Mouse (Mus musculus) forebrain, embryonic 13.5 days (tissue): ENCODE results near the gene Rars. TPM values are rescaled to one million over a fixed set of nuclear protein-coding genes. Genes with fewer than 3 reads are reported as not detected.

Experiments used
- ATAC-seq: fragments of 200-750 bp; cut with Nextera tagmentation; 2 replicates; pipeline ENCODE4 v1.8.0; 2017
- H3K27ac ChIP-seq: fragments of 300-500 bp; sonication (generic); 2 replicates; pipeline ENCODE4 v1.5.1; 2015; ENCODE audit warnings: inconsistent platforms, mild to moderate bottlenecking, moderate library complexity
- H3K27me3 ChIP-seq: fragments of 300-500 bp; sonication (generic); 2 replicates; pipeline ENCODE4 v1.6.1; 2015; ENCODE audit warnings: mild to moderate bottlenecking, inconsistent platforms
- H3K36me3 ChIP-seq: fragments of 300-500 bp; sonication (generic); 2 replicates; pipeline ENCODE4 v1.6.1; 2015; ENCODE audit warnings: mild to moderate bottlenecking, inconsistent platforms; ENCODE audit not compliant: poor library complexity, severe bottlenecking
- H3K4me1 ChIP-seq: fragments of 300-500 bp; sonication (generic); 2 replicates; pipeline ENCODE4 v1.6.1; 2015; ENCODE audit warnings: inconsistent platforms
- H3K4me2 ChIP-seq: fragments of 300-500 bp; sonication (generic); 2 replicates; pipeline ENCODE4 v1.6.1; 2015; ENCODE audit warnings: inconsistent platforms, mild to moderate bottlenecking, moderate library complexity
- H3K4me3 ChIP-seq: fragments of 300-500 bp; sonication (generic); 2 replicates; pipeline ENCODE4 v1.5.1; 2015; ENCODE audit warnings: mild to moderate bottlenecking, inconsistent platforms
- H3K9ac ChIP-seq: fragments of 300-500 bp; sonication (generic); 2 replicates; pipeline ENCODE4 v1.6.1; 2015; ENCODE audit warnings: mild to moderate bottlenecking, inconsistent platforms
- H3K9me3 ChIP-seq: fragments of 300-500 bp; sonication (generic); replicated peaks from 2 replicates; pipeline ENCODE4 v1.6.1; 2016; ENCODE audit warnings: inconsistent platforms
- WGBS: fragments of 180-500 bp; shearing (Covaris S2); methylation state at CpG from one replicate; pipeline ENCODE4 v1.1.7; 2015; 5-methylcytosine and 5-hydroxymethylcytosine counted together
- microRNA counts: library from miRNA; unstranded; fragments of <30 nt; microRNA quantifications from one replicate; lab custom pipeline; 2016
- microRNA-seq: library from miRNA; unstranded; fragments of <30 nt; microRNA quantifications from one replicate; pipeline ENCODE4, GENCODE M21; 2016
- polyA plus RNA-seq: library from polyadenylated mRNA; unstranded; fragments of >200 nt; fragmentation: Nextera tagmentation; extraction: Ambion mirVana; gene quantifications from 2 replicates; pipeline ENCODE4 v1.2.1, GENCODE M21; 2015

Rars gene
- polyA plus RNA-seq, 1 experiment from 2014 or later = 76.0 TPM

GRCm38 (mm10) chr11:35760001-35760626 lies 74.2 kb downstream of the Rars start:
- Histone ChIP-seq H3K9ac (no peak overlapping the region), H3K27me3 (no peaks in the 10 kb centered on the region), H3K27ac (no peak overlapping the region), H3K36me3 (no peaks in the 10 kb centered on the region), H3K9me3 (no peaks in the 10 kb centered on the region), H3K4me2 (no peak overlapping the region), H3K4me3 (no peak overlapping the region), H3K4me1 (no peaks in the 10 kb centered on the region)
- 89% methylated on average over 7 of the region's 7 CpGs for WGBS
- no peak for ATAC-seq

MicroRNAs within 50 kb of the gene (microRNA counts, 519-probe panel; counts per million panel counts)
- 5,582 counts per million, percentile 95 among the panel's probes with 10 or more counts for microRNA mmu-miR-103 (lab: Ali Mortazavi, UCI)

Small RNA genes within 50 kb of the gene (microRNA-seq; reads per million reads assigned to microRNA genes)
- gene Mir103-1 = 1.6 reads per million

Other genes starting within 250 kb of the Rars start
- 22.7 and 23.4 TPM in 2 replicates for gene Pank3, start 65.0 kb downstream of the Rars start, polyA plus RNA-seq
- gene Fbll1, start 35.6 kb downstream of the Rars start, polyA plus RNA-seq = 2.4 and 4.0 TPM in 2 replicates
- 8.6 and 8.8 TPM in 2 replicates for gene Wwc1, start 146.0 kb upstream of the Rars start, polyA plus RNA-seq